Mouse (Mus musculus) adrenal gland, postnatal 36 days (tissue): Measurements from ENCODE around the gene Zfp423. TPM values are rescaled to one million over a fixed set of nuclear protein-coding genes. Genes with fewer than 3 reads are reported as not detected.

ENCODE experiments used
- DNase-seq, 2 experiments: peaks; one replicate each; pipeline ENCODE4 v3.0.0; 2021; ENCODE audit warnings: mixed read lengths in 1 of 2
- total RNA-seq, 2 experiments: library from RNA; stranded (reverse); gene quantifications; 2 replicates each; pipeline ENCODE4 v1.2.3; 2021

Zfp423 gene
- total RNA-seq, 2 experiments from 2014 or later: 16.5 to 20.8 TPM

DNA sequence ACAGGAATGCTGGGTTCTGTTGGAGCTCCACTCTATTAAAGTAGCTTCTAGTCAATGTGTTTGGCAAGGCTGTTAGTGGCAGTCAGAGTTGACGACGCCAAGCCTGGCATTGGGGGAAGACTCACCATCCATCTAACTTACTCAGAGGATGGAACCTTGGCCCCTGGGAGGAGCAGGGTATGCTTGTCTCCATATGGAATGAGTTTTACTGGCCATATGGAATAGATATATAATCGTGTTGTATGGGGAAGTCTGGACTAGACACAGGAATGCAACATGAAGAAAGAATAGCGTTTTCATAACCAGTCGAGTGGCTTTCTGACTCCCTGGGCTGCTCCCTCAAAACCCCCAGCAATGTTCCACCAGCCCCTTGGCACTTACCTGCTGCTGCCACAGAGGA, 55.3 kb downstream of the Zfp423 start:
- no peak for DNase-seq

DNA sequence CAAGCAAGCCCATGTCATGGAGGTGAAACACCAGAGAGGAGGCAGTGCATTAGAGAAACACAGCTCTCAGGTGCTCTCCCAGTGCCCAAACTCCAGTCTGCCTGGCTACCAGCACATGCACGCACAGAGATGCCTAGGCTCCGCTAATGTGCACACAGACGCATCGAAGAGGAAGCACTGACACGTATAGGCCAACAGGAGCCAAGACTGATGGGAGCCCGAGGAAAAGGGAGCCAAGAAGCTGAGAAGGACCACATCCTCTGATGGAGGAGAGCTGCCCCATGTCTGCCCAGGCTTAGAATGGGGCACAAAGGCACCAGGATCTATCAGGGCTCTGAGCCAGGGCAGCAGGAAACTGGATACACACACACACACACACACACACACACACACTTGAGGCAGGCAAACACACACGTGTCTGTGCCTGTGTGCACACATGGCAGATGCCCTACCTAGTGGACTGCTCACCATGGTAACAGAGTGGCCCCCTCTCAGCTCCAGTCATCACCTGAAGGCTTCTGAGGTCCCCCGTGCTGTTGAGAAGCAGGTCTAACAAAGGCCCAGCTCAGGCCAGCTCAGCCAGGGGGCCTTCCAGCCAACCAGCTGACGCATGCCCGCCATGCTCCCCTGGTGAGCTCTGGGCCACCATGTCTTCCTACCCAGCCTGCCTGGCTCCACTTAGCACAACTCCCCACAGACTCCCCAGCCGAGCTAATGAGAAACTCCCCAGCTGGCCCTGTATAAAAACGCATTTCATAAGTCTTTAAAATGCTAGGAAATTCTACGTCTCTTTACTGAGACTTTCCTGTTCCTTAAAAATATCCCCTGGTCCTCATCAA, 64.0 kb downstream of the Zfp423 start:
- no peak for DNase-seq

- DNase-seq: peak; percentile 29 to 39
Measured at GRCm38 (mm10) chr8:87894287-87894686, 65.1 kb downstream of the Zfp423 start.

- DNase-seq: peak; percentile 55 to 65
Measured at GRCm38 (mm10) chr8:87893547-87893946, 65.8 kb downstream of the Zfp423 start.

DNA sequence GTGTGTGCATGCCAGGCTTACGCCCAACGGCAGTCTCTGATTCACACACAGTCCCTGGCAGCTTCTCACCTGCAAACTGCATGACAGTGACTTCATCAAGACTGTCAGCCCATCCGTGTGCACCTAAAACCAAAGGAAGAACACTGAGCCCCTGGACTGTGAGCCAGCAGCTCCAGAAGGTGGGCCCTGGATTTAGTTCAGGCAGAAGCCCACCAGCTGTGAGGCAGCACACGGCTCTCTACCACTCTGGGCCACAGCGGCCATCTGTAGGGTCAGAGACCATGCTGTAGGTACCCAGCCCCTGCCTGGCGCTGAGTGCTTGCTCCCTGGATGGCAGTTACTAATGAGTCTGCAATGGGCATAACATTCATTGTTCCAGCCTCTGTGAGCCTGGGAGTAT, 66.5 kb downstream of the Zfp423 start:
- no peak for DNase-seq

DNA sequence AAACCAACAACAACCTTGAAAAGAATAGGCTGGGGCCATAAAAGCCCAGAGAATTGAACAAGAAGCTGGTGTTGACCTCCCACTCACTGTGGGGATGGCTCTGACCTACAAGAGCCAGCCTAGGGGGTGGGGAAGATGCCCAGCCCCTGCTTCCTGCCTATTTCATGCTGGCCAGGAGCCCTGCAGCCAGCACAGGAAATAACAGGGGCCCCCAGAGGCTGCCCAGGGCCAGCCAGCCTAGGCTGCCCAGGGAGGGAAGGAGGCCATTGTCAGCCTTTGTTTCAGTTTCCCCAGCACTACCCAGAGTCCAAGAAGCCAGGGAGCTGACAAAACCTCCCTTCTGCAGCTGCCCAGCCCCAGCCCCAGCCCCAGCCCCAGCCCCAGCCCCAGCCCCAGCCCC, 67.5 kb downstream of the Zfp423 start:
- peak; percentile 17 to 53 for DNase-seq

DNA sequence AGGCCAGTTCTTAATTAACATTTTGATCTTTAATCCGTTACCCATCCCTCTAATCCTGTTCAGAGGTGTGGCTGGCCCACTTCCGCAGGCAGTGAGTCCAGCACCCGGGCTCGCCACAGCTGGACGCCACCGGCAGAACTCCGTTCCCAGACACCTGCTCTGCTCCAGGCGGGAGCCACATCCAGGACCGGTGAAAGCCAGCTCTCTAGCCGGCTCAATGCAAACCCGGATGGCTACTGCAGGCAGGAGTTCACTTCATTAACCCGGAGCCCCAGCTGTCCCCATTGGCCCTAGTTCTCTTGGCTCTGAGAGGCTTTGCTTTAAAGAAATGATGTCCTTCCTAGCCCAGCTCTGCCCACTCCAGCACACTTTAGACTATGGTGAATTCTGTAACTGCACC, 71.4 kb downstream of the Zfp423 start:
- DNase-seq: no peak

DNA sequence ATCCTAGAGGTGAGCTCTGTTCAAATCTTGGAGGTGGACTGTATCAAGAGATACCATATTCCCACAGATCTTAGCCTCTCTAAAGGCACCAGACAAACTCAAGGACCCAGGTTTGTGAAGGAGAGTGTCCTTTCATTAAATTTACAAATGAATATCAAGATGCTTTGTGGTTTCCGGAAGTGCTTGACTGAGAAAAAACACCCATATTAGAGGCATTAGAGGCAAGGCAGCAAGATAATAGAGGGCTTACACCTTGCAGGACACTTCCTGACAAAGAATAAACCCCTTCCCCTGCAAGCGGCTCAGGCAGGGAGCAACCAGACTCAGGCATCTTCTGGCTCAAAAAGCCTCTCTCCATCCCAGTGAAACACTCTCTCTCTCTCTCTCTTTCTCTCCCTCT, 78.3 kb downstream of the Zfp423 start:
- DNase-seq: no peak

DNA sequence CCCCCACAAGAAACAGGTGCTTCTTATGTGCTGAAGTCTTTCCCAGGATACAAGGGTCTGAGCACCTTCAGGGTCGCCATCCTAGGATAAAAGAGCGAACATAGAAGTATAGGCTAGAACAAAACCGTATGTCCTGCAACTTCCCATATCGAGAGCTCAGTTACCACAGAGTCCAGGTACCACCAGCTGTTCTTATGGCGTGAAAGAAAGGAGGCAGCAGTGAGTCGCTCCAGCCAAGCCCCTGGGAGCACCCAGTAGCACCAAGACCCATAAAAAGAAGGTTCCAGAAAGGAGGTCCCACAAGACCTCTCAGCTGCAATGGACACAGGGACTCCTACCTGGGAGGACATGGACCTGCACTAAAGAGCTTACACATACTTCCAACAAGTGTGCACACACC, 83.5 kb downstream of the Zfp423 start:
- DNase-seq: no peak

GRCm38 (mm10) chr8:87875452-87875851, 83.9 kb downstream of the Zfp423 start:
- peak; percentile 44 to 56 for DNase-seq

- no peak for DNase-seq
Measured at GRCm38 (mm10) chr8:87872987-87873550, 86.3 kb downstream of the Zfp423 start.

GRCm38 (mm10) chr8:87872356-87872930, 87.0 kb downstream of the Zfp423 start:
- DNase-seq: no peak

DNA sequence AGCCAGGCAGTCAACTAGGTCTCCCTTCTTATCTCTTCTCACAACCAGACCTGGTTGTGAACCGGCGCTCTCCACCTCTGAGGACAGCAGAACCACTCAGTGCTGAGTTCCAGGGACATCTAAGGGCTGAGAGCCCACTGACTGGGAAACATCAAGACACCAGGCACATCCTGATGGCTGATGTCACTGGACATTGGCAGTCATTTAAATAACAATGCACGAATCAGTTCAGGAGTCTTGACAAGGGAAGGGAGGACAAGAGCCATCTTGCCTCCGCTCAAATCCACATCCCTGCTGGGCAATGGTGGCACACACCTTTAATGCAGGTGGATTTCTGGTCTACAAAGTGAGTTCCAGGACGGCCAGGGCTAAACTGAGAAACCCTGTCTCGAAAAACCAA, 92.8 kb downstream of the Zfp423 start:
- DNase-seq: no peak

GRCm38 (mm10) chr8:87864236-87864635, 95.2 kb downstream of the Zfp423 start:
- peak in 1 of 2 experiments; percentile 19 for DNase-seq

- no peak for DNase-seq
Measured at GRCm38 (mm10) chr8:87863128-87863527, 96.3 kb downstream of the Zfp423 start.

- no peak for DNase-seq
Measured at GRCm38 (mm10) chr8:87861718-87862117, 97.7 kb downstream of the Zfp423 start.

DNA sequence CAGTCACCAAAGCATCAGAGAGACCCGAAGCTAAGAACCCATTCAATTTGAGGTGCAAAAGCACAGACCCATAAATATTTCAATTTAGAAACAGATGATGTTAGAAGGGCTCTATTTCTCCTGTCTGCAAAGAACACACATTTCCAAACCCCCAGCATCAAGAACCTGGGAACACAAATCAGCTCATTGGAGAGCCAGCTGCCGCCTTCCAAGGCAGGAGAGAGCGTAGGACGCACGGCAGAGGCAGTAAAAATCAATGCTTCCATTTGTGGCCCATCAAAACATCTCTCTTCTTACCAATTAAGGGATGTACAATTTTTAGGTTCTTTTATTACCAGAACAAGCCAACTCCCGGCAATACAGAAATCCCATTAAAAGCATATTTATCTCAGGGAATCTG, 98.5 kb downstream of the Zfp423 start:
- no peak for DNase-seq

GRCm38 (mm10) chr8:87851871-87852270, 107.5 kb downstream of the Zfp423 start:
- no peak for DNase-seq

DNA sequence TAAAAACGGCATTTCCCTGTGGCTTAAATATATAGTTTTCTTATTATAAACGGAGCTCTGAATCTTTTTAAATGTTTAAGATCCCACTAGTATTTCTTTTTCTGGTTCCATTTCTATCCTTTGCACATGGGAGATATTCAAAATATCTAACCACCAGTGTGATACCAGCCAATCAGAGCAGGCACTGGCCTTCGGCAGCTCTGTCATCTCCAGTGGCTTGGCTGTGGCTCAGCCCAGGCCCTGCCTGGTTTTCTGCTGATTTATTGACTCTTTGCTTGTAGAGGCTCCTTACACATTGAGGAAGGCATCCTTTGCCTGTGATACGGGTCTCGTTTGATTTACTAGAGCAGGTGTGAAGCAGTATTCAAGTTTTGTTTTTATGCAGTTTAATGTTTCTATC, 108.0 kb downstream of the Zfp423 start:
- DNase-seq: no peak

GRCm38 (mm10) chr8:87848836-87849235, 110.6 kb downstream of the Zfp423 start:
- no peak for DNase-seq

DNA sequence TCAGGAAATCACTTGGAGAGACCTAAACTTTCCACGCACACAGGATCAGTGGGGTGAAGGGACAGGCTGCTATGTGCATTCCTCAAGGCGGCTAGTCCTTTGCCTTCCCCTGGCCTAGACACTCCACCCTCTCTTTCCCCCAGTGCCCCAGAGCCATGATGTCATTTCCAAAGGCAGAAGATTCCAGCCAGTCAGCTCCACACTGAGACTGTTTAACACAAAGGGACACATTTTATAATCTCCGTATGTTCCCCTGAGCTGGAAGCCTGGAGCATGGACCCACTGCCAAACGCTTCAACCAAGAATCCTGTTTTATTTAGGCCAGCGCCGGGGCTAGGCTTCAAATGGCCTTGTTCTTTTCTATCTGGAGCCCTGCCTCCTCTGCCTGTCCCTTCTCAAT, 111.6 kb downstream of the Zfp423 start:
- no peak for DNase-seq

DNA sequence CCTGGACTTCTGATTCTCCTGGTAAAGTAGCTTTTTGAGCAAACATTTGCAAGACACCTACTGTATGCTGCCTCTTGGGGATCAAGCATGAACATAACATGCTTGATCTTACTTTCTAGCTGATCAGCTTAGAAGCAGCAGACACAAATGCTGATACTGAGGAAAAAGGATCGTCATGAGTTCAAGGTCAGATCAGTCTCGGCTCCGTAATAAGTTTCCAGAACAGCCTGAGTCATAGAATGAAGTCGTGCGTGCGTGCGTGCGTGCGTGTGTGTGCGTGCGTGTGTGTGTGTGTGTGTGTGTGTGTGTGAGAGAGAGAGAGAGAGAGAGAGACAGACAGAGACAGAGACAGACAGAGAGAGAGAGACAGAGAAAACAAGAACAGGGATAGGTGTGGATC, 117.3 kb downstream of the Zfp423 start:
- DNase-seq: peak; percentile 32 to 41

GRCm38 (mm10) chr8:87837266-87837665, 122.1 kb downstream of the Zfp423 start:
- DNase-seq: no peak

DNA sequence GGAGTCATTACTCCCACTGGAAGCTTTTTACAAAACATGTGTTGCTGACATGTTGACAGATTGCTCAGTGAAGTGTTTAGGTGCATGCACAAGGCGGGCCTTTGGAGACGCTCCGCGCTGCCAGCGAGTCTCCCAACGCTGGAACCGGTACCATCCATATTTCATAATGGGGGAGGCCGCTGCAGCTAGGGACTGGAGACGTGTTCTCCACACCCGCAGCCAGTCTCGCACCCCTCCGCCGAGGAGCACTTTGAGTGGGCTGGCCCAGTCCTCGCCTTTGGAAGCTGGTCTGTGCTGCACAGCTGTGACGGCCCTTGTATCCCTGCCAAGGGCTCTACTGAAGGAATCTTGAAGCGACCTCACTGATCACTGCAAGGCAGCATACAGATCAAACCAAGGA, 122.5 kb downstream of the Zfp423 start:
- peak in 1 of 2 experiments; percentile 52 for DNase-seq
